Mouse (Mus musculus) liver, postnatal 0 days (tissue): ENCODE measurements around the gene Zdhhc25.

ENCODE experiments used
- CTCF ChIP-seq: sonication (generic); IDR thresholded peaks from 2 replicates; pipeline ENCODE4 v1.5.1; 2016; ENCODE audit warnings: antibody characterized with exemption, low read depth
- EP300 ChIP-seq: IDR thresholded peaks from 2 replicates; pipeline ENCODE4 v1.6.1; 2016; ENCODE audit warnings: antibody characterized with exemption, low read depth, mild to moderate bottlenecking

DNA sequence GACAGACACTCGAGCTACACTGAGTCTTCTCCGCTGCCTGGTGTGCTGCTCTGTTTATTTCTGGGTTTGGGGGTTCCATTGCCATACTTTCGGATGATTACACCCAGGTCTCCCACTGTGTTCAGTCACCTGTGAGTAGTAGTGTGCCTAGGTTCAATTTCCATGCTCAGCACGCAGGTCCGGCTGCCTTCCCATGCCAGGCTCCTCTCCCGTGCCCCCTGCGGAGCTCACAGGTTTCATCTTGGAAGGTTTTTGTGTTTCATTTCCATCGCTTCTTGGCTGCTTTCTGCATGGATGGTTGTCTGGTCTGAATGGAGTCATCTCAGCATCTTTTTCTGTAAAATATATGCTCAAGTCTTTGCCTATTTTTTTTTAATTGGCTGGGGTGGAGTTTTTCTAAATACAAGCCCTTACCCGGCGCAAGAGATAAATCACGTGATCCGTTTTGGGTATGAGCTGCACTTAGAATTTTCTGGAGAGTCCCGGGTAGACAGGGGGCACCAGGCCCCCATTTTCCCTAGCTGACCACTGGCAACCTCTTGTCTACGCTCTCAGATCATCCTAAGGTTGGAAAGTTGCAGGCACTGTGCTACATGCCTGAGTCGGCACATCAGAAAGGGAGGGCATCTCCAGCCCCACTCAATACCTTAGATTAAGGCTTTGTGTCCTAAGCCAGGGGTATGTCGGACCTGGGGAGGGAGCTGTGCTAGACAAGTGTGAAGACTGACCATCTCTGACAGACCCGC, 4.7 kb downstream of the Zdhhc25 start:
- TF ChIP-seq CTCF (no peak), EP300 (no peak)
